Mouse (Mus musculus) limb, embryonic 11.5 days (tissue): ENCODE measurements around the gene Pigu. TPM values are rescaled to one million over a fixed set of nuclear protein-coding genes. Genes with fewer than 3 reads are reported as not detected.

Source experiments
- ATAC-seq: fragments of 200-750 bp; cut with Nextera tagmentation; 2 replicates; pipeline ENCODE4 v1.8.0; 2017; ENCODE audit warnings: low read depth; ENCODE audit not compliant: insufficient number of reproducible peaks, low FRiP score, low TSS enrichment
- DNase-seq: peaks from one replicate; pipeline ENCODE4 v3.0.0-alpha.2; 2015; ENCODE audit warnings: low spot score
- H3K27ac ChIP-seq: fragments of 300-500 bp; sonication (generic); replicated peaks from 2 replicates; pipeline ENCODE4 v1.5.1; 2014; ENCODE audit warnings: low read depth, mild to moderate bottlenecking, low read length
- H3K27me3 ChIP-seq: fragments of 300-500 bp; sonication (generic); 2 replicates; pipeline ENCODE4 v1.6.1; 2014; ENCODE audit warnings: mild to moderate bottlenecking, low read length, mixed read lengths; ENCODE audit not compliant: control insufficient read depth, insufficient read depth
- H3K36me3 ChIP-seq: fragments of 300-500 bp; sonication (generic); 2 replicates; pipeline ENCODE4 v1.6.1; 2014; ENCODE audit warnings: mild to moderate bottlenecking, low read length, moderate library complexity, mixed read lengths; ENCODE audit not compliant: control insufficient read depth, insufficient read depth
- H3K4me1 ChIP-seq: fragments of 300-500 bp; sonication (generic); 2 replicates; pipeline ENCODE4 v1.6.1; 2014; ENCODE audit warnings: low read length, mixed read lengths; ENCODE audit not compliant: control insufficient read depth, insufficient read depth
- H3K4me2 ChIP-seq: fragments of 300-500 bp; sonication (generic); 2 replicates; pipeline ENCODE4 v1.6.1; 2014; ENCODE audit warnings: low read depth, mild to moderate bottlenecking, moderate library complexity; ENCODE audit not compliant: severe bottlenecking
- H3K4me3 ChIP-seq: fragments of 300-500 bp; sonication (generic); 2 replicates; pipeline ENCODE4 v1.5.1; 2014; ENCODE audit warnings: low read depth, low read length
- H3K9ac ChIP-seq: fragments of 300-500 bp; sonication (generic); 2 replicates; pipeline ENCODE4 v1.6.1; 2014; ENCODE audit warnings: mild to moderate bottlenecking, low read length
- H3K9me3 ChIP-seq: fragments of 300-500 bp; sonication (generic); 2 replicates; pipeline ENCODE4 v1.6.1; 2016; ENCODE audit warnings: low read length; ENCODE audit not compliant: control insufficient read depth
- WGBS: fragments of 180-500 bp; shearing (Covaris S2); extraction: QIAGEN DNeasy Blood & Tissue Kit; methylation state at CpG from one replicate; pipeline ENCODE4 v1.1.7; 2014; 5-methylcytosine and 5-hydroxymethylcytosine counted together
- polyA plus RNA-seq: library from polyadenylated mRNA; unstranded; fragments of >200 nt; fragmentation: Nextera tagmentation; extraction: Ambion mirVana; gene quantifications from 2 replicates; pipeline ENCODE4 v1.2.1, GENCODE M21; 2014

Gene Pigu
- polyA plus RNA-seq, 1 experiment from 2014 or later, result 56.0 TPM

DNA sequence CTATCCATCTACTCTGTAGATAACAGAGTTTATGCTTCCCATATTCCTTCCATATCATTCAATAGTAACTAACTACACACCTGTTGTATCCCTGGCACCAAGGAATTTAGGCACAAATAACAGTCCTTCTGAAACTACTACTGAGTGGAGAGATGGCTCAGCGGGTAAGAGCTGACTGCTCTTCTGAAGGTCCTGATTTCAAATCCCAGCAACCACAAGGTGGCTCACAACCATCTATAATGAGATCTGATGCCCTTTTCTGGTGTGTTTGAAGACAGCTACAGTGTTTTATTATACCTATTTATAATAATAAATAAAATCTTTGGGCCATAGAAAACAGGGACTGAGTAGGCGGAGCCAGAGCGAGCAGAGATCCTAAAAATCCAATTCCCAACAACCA is 2.8 kb downstream of the Pigu start:
- H3K27ac ChIP-seq, result no peak overlapping the region
- no peak overlapping the region for H3K4me2 ChIP-seq
- no peak for ATAC-seq
- H3K4me3 ChIP-seq, result no peak overlapping the region
- no peak overlapping the region for H3K9ac ChIP-seq
- H3K4me1 ChIP-seq, result no peaks in the 10 kb centered on the region
- no peaks in the 10 kb centered on the region for H3K36me3 ChIP-seq
- H3K9me3 ChIP-seq, result no peaks in the 10 kb centered on the region
- no peak for DNase-seq
- WGBS, result 95% methylated on average over 3 of the region's 3 CpGs
- no peaks in the 10 kb centered on the region for H3K27me3 ChIP-seq

DNA sequence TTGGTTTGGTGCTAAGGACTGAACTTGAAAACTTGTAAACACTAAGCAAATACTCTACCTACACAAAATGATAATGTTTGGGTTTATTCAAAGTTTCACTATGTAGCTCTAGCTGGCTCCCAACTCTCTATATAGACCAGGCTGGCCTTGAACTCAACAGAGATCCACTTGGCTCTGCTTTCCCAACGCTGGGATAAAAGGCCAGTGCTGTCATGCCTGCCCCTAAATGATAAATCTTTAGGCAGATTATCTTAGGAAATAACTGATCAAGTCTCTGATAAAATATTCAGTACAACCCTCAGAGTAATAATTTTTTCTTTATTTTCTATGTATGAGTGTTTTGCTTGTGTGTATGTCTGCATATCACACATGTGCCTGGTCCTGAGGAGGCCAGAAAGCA is 10.6 kb downstream of the Pigu start:
- Histone ChIP-seq H3K4me2 (no peak overlapping the region), H3K4me3 (no peak overlapping the region), H3K4me1 (no peaks in the 10 kb centered on the region), H3K27me3 (no peaks in the 10 kb centered on the region), H3K9ac (no peak overlapping the region), H3K36me3 (no peaks in the 10 kb centered on the region), H3K9me3 (no peaks in the 10 kb centered on the region), H3K27ac (no peak overlapping the region)
- ATAC-seq (no peak), DNase-seq (no peak)
- WGBS, result 94% methylated on average over 1 of the region's 1 CpGs

DNA sequence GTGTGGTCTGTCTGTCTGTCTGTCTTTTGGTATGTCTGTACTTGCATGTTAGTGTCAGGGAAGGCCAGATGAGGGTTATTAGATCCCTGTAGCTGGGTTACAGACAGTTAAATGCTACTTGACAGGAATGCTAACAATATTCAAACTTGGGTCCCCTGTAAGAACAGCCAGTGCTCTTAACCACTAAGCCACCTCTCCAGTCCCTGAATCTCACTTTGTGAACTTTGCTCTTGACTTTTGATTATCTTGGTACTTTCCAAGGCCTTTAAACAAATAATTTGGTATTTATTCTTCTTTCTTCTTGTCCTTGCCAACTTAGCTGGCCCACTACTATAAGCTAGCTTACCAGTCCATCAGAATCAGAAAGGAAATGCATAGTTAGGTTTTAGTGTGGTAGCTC is 17.1 kb downstream of the Pigu start:
- Histone ChIP-seq H3K27me3 (no peaks in the 10 kb centered on the region), H3K4me1 (no peaks in the 10 kb centered on the region), H3K36me3 (no peaks in the 10 kb centered on the region), H3K4me3 (no peak overlapping the region), H3K4me2 (no peak overlapping the region), H3K9me3 (no peaks in the 10 kb centered on the region), H3K9ac (no peak overlapping the region), H3K27ac (no peak overlapping the region)
- ATAC-seq (no peak), DNase-seq (no peak)

DNA sequence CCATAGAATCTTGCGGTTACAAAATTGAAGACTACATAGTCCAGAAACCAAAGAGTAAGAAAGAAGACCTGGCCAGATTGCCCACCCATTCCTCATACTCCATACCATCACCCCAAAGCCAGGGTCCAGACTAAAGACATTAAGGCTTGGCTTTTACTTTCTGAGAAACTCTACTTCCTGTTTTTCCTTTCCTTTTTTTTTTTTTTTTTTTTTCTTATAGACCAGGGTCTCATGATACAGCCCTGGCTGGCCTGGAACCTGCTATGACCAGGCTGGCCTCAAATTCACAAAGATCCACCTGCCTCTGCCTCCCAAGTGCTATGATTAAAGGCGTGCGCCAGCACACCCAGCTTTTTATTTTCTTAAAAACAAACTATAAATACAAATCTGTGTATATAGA is 21.0 kb downstream of the Pigu start:
- Histone ChIP-seq H3K9me3 (no peaks in the 10 kb centered on the region), H3K4me3 (no peak overlapping the region), H3K36me3 (no peaks in the 10 kb centered on the region), H3K4me1 (no peaks in the 10 kb centered on the region), H3K4me2 (no peak overlapping the region), H3K27ac (no peak overlapping the region), H3K27me3 (no peaks in the 10 kb centered on the region), H3K9ac (no peak overlapping the region)
- ATAC-seq (no peak), DNase-seq (no peak)
- over 99% methylated on average over 3 of the region's 3 CpGs for WGBS

DNA sequence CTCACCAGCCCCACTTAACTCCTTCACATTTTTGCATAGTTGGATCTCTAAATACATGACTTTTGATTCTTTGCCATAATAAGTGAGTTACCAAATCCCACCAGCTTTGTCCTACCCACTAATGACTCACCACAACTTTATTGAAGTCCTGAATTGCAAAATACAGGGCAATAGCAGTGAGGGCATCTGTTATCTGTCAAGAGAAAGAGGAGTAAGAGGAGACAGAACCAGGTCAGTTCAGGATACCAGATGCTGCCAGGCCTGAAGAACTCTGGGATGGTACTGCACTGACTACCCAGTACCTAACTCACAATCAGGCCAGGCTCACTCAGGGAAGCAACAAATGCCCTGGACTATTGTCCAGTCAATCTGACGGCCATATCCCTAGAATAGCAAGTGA is 22.0 kb downstream of the Pigu start:
- Histone ChIP-seq H3K36me3 (no peaks in the 10 kb centered on the region; the same call in 1 of the 2 replicates), H3K9ac (no peak overlapping the region), H3K9me3 (no peaks in the 10 kb centered on the region), H3K4me2 (no peak overlapping the region), H3K27me3 (no peaks in the 10 kb centered on the region), H3K27ac (no peak overlapping the region), H3K4me3 (no peak overlapping the region), H3K4me1 (no peaks in the 10 kb centered on the region)
- 90% methylated on average over 1 of the region's 1 CpGs for WGBS
- ATAC-seq, result no peak
- DNase-seq, result no peak

DNA sequence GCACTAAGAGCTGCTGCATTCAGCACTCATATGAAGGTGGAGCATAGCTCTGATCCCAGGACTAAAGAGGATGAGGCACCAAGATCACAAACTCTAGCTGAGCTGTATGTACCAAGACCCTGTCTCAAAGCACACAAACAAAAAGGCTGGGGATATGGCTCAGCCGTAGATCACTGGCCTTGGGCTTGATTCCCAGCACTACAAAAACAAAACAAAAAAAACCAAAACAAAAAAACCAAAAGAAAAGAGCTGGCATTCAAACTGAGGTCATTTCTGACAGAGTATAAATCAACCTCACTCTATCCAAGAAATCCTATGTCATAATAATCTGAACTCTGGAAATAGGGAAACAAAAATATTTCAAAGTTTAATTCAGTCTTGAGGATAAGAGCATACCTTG is 23.8 kb downstream of the Pigu start:
- H3K27me3 ChIP-seq, result no peaks in the 10 kb centered on the region
- 93% methylated on average over 1 of the region's 1 CpGs for WGBS

DNA sequence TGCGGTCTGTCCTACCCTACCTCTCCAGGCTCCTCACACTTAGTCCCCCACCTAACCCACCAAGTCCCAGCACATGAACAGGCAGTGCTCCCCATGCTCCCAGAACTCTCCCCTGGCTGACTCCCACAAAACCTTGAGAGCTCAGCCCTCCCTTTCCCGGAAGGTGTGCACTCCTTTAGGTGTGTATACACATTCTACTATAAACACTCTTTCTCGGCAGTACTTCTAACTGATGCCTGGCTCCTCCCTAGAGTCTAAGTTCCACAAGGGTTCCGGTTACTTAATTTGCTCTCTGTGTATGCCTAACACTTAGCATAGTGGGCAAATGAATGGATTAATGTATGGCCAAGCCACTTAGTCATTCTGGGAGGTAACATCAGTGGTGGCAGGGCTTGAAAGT is 25.9 kb downstream of the Pigu start:
- Histone ChIP-seq H3K4me3 (no peak overlapping the region), H3K36me3 (peaks cover 8% of the 10 kb centered on the region), H3K9me3 (no peaks in the 10 kb centered on the region), H3K27me3 (no peaks in the 10 kb centered on the region), H3K4me2 (no peak overlapping the region), H3K9ac (no peak overlapping the region), H3K27ac (no peak overlapping the region), H3K4me1 (no peaks in the 10 kb centered on the region)
- 87% methylated on average over 4 of the region's 4 CpGs for WGBS
- no peak for ATAC-seq
- DNase-seq, result no peak

More for the DNA sequence above, 23.8 kb downstream of the Pigu start:
- Histone ChIP-seq H3K27ac (no peak overlapping the region), H3K9me3 (no peaks in the 10 kb centered on the region), H3K4me3 (no peak overlapping the region), H3K4me2 (no peak overlapping the region), H3K4me1 (no peaks in the 10 kb centered on the region), H3K9ac (no peak overlapping the region), H3K36me3 (no peaks in the 10 kb centered on the region; the same call in 1 of the 2 replicates)
- ATAC-seq (no peak), DNase-seq (no peak)

DNA sequence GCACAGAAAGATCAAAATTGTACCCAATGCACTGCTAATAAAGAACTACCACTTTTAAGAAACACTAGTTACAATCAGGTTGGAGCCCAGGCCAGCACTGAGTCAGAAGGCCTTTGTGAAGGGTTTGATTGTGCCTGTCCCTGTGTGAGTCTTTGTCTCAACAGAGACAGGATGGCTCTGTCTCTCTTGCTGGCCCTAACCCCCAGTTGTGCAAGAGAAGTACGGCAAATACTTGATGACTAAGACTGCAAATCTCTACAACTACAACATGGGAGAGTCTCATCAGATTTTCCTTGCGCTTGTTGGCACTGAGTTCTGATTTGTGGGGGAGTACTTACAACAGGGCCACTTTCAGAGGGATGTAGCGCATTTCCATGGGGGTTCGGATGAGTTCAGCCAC is 26.4 kb downstream of the Pigu start:
- no peak overlapping the region for H3K4me3 ChIP-seq
- no peak for DNase-seq
- peaks cover 9% of the 10 kb centered on the region for H3K36me3 ChIP-seq
- no peak overlapping the region for H3K9ac ChIP-seq
- whole genome bisulfite sequencing, result 87% methylated on average over 4 of the region's 4 CpGs
- no peaks in the 10 kb centered on the region for H3K9me3 ChIP-seq
- no peak for ATAC-seq
- H3K4me1 ChIP-seq, result no peaks in the 10 kb centered on the region
- no peaks in the 10 kb centered on the region for H3K27me3 ChIP-seq
- no peak overlapping the region for H3K4me2 ChIP-seq
- no peak overlapping the region for H3K27ac ChIP-seq

DNA sequence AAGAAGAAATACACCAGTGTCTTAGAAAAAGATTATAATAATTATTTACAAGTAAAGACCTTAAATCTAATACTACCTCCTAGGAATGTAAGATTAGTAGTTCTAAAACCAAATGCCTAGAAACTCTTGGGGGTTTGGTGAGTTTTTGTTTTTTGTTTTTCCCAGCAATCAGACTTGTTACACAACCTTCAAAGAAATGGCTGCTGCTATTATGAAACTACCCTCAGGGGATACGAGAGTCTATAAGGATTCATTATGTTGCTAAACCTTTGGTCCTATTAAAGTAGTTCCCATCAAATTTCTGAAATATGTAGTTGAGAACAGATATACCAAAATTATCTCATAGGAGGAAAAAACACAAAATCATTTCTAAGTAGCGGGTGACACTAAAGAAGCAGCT is 27.5 kb downstream of the Pigu start:
- Histone ChIP-seq H3K9ac (no peak overlapping the region), H3K4me3 (no peak overlapping the region), H3K4me2 (no peak overlapping the region), H3K36me3 (peaks cover 9% of the 10 kb centered on the region), H3K27ac (no peak overlapping the region), H3K27me3 (no peaks in the 10 kb centered on the region), H3K9me3 (no peaks in the 10 kb centered on the region), H3K4me1 (no peaks in the 10 kb centered on the region)
- DNase-seq (no peak), ATAC-seq (no peak)
- 96% methylated on average over 2 of the region's 2 CpGs for WGBS
